Mouse (Mus musculus) MEL (cell line): ENCODE data around the gene Camta1. TPM values are rescaled to one million over a fixed set of nuclear protein-coding genes. Genes with fewer than 3 reads are reported as not detected.

Experiments used
- DNase-seq: peaks from one replicate; pipeline ENCODE4 v3.0.0; 2011; ENCODE audit warnings: low read depth, low spot score
- H3K27ac ChIP-seq: 2 replicates; pipeline ENCODE4 v1.5.1; 2012; ENCODE audit warnings: low read depth, mild to moderate bottlenecking, control low read depth, low read length, moderate library complexity; ENCODE audit not compliant: control insufficient read depth
- H3K27me3 ChIP-seq, 2 experiments: fragments of 150-350 bp in 1 of 2; sonication (generic) in 1 of 2; 2 replicates each; pipeline ENCODE4 v1.6.1; 2012; ENCODE audit warnings: low read length in 2 of 2, mild to moderate bottlenecking in 2 of 2, improper control_type of control experiment in 1 of 2, moderate library complexity in 1 of 2; ENCODE audit not compliant: insufficient read depth in 2 of 2, control insufficient read depth in 1 of 2
- H3K36me3 ChIP-seq, 2 experiments: 2 replicates each; pipeline ENCODE4 v1.6.1; 2012 to 2014; ENCODE audit warnings: low read length in 2 of 2, improper control_type of control experiment in 1 of 2, inconsistent platforms in 1 of 2, mild to moderate bottlenecking in 1 of 2; ENCODE audit not compliant: insufficient read depth in 2 of 2, control insufficient read depth in 1 of 2
- H3K4me1 ChIP-seq, 2 experiments: fragments of 150-350 bp in 1 of 2; sonication (generic) in 1 of 2; 2 replicates each; pipeline ENCODE4 v1.6.1; 2012; ENCODE audit warnings: low read length in 2 of 2, improper control_type of control experiment in 1 of 2, mild to moderate bottlenecking in 1 of 2; ENCODE audit not compliant: insufficient read depth in 2 of 2, control insufficient read depth in 1 of 2
- H3K4me3 ChIP-seq, 2 experiments: fragments of 150-350 bp in 1 of 2; sonication (generic) in 1 of 2; 2 replicates each; pipeline ENCODE4 v1.5.1; 2012; ENCODE audit warnings: low read depth in 2 of 2, low read length in 2 of 2, mild to moderate bottlenecking in 2 of 2, moderate library complexity in 2 of 2, control low read depth in 1 of 2, improper control_type of control experiment in 1 of 2; ENCODE audit not compliant: control insufficient read depth in 1 of 2, insufficient read depth in 1 of 2
- H3K79me2 ChIP-seq: 2 replicates; pipeline ENCODE4 v1.6.1; 2012; ENCODE audit warnings: mild to moderate bottlenecking, low read length, moderate library complexity; ENCODE audit not compliant: control insufficient read depth, poor library complexity, insufficient read depth
- H3K9ac ChIP-seq: 2 replicates; pipeline ENCODE4 v1.6.1; 2012; ENCODE audit warnings: low read depth, mild to moderate bottlenecking, control low read depth, low read length, moderate library complexity; ENCODE audit not compliant: control insufficient read depth, poor library complexity, severe bottlenecking
- H3K9me3 ChIP-seq: fragments of 150-350 bp; sonication (generic); replicated peaks from 2 replicates; pipeline ENCODE4 v1.6.1; 2012; ENCODE audit warnings: mild to moderate bottlenecking, low read length, improper control_type of control experiment, moderate library complexity; ENCODE audit not compliant: insufficient read depth
- CHD1 ChIP-seq: IDR thresholded peaks from 2 replicates; pipeline ENCODE4 v1.6.1; 2012; ENCODE audit warnings: low read depth, mild to moderate bottlenecking, inconsistent platforms, low read length, improper control_type of control experiment
- CTCF ChIP-seq, 3 experiments: IDR thresholded peaks in 2 of 3; conservative IDR thresholded peaks in 1 of 3; 2 replicates each; pipeline ENCODE4 v1.5.1; 2011 to 2012; ENCODE audit warnings: low read length in 3 of 3, low read depth in 2 of 3, mild to moderate bottlenecking in 2 of 3, improper control_type of control experiment in 1 of 3, inconsistent platforms in 1 of 3, mixed read lengths in 1 of 3, moderate library complexity in 1 of 3; ENCODE audit not compliant: control insufficient read depth in 1 of 3, insufficient read depth in 1 of 3, poor library complexity in 1 of 3, severe bottlenecking in 1 of 3
- ELF1 ChIP-seq: IDR thresholded peaks from 2 replicates; pipeline ENCODE4 v1.6.1; 2014; ENCODE audit warnings: low read depth, mild to moderate bottlenecking, inconsistent platforms, low read length, improper control_type of control experiment, moderate library complexity
- EP300 ChIP-seq, 2 experiments: IDR thresholded peaks; 2 replicates each; pipeline ENCODE4 v1.6.1; 2011; ENCODE audit warnings: improper control_type of control experiment in 2 of 2, low read length in 2 of 2, low read depth in 1 of 2, mild to moderate bottlenecking in 1 of 2
- GABPA ChIP-seq: IDR thresholded peaks from 2 replicates; pipeline ENCODE4 v1.6.1; 2012; ENCODE audit warnings: low read depth, mild to moderate bottlenecking, inconsistent platforms, low read length, improper control_type of control experiment, moderate library complexity
- GATA1 ChIP-seq: IDR thresholded peaks from 2 replicates; pipeline ENCODE4 v1.6.1; 2011; ENCODE audit warnings: low read depth, low read length, improper control_type of control experiment
- HCFC1 ChIP-seq: IDR thresholded peaks from 2 replicates; pipeline ENCODE4 v1.6.1; 2012; ENCODE audit warnings: low read depth, mild to moderate bottlenecking, inconsistent platforms, low read length, improper control_type of control experiment, moderate library complexity
- JUND ChIP-seq: IDR thresholded peaks from 2 replicates; pipeline ENCODE4 v1.6.1; 2011; ENCODE audit warnings: low read depth, mild to moderate bottlenecking, improper control_type of control experiment, low read length
- KAT2A ChIP-seq: conservative IDR thresholded peaks from 2 replicates; pipeline ENCODE4 v1.6.1; 2012; ENCODE audit warnings: low read depth, low read length, improper control_type of control experiment, inconsistent platforms
- MAFK ChIP-seq: IDR thresholded peaks from 2 replicates; pipeline ENCODE4 v1.6.1; 2011; ENCODE audit warnings: low read depth, mild to moderate bottlenecking, low read length, improper control_type of control experiment, borderline replicate concordance
- MAZ ChIP-seq: IDR thresholded peaks from 2 replicates; pipeline ENCODE4 v1.6.1; 2012; ENCODE audit warnings: low read depth, mild to moderate bottlenecking, inconsistent platforms, low read length, improper control_type of control experiment
- MYB ChIP-seq: IDR thresholded peaks from 2 replicates; pipeline ENCODE4 v1.6.1; 2011; ENCODE audit warnings: mild to moderate bottlenecking, low read depth, low read length, improper control_type of control experiment
- MYC ChIP-seq: IDR thresholded peaks from 2 replicates; pipeline ENCODE4 v1.6.1; 2011; ENCODE audit warnings: low read depth, mild to moderate bottlenecking, low read length, improper control_type of control experiment, moderate library complexity
- NRF1 ChIP-seq: IDR thresholded peaks from 2 replicates; pipeline ENCODE4 v1.6.1; 2014; ENCODE audit warnings: low read depth, mild to moderate bottlenecking, inconsistent platforms, low read length, improper control_type of control experiment, moderate library complexity; ENCODE audit not compliant: poor library complexity, insufficient read depth, severe bottlenecking
- POLR2A ChIP-seq, 2 experiments: IDR thresholded peaks; 2 replicates each; pipeline ENCODE4 v1.6.1; 2011 to 2012; ENCODE audit warnings: low read length in 2 of 2, mild to moderate bottlenecking in 2 of 2, control low read depth in 1 of 2, improper control_type of control experiment in 1 of 2, low read depth in 1 of 2, moderate library complexity in 1 of 2; ENCODE audit not compliant: control insufficient read depth in 1 of 2, insufficient read depth in 1 of 2, poor library complexity in 1 of 2
- POLR2AphosphoS2 ChIP-seq: IDR thresholded peaks from 2 replicates; pipeline ENCODE4 v1.6.1; 2011; ENCODE audit warnings: low read length, improper control_type of control experiment
- POLR2AphosphoS5 ChIP-seq: IDR thresholded peaks from 2 replicates; pipeline ENCODE4 v1.6.1; 2012; ENCODE audit warnings: low read depth, borderline replicate concordance, mild to moderate bottlenecking, inconsistent platforms, low read length, moderate library complexity, mixed read lengths
- RCOR1 ChIP-seq: IDR thresholded peaks from 2 replicates; pipeline ENCODE4 v1.6.1; 2012; ENCODE audit warnings: low read depth, mild to moderate bottlenecking, inconsistent platforms, low read length, improper control_type of control experiment
- SMC3 ChIP-seq: IDR thresholded peaks from 2 replicates; pipeline ENCODE4 v1.6.1; 2011; ENCODE audit warnings: low read depth, low read length, improper control_type of control experiment
- TBP ChIP-seq: IDR thresholded peaks from 2 replicates; pipeline ENCODE4 v1.8.0; 2011; ENCODE audit warnings: low read depth, low read length, improper control_type of control experiment
- TCF12 ChIP-seq: IDR thresholded peaks from 2 replicates; pipeline ENCODE4 v1.6.1; 2014; ENCODE audit warnings: low read depth, mild to moderate bottlenecking, inconsistent platforms, low read length, improper control_type of control experiment, moderate library complexity
- UBTF ChIP-seq: IDR thresholded peaks from 2 replicates; pipeline ENCODE4 v1.6.1; 2012; ENCODE audit warnings: low read depth, mild to moderate bottlenecking, inconsistent platforms, low read length, improper control_type of control experiment, moderate library complexity, borderline replicate concordance; ENCODE audit not compliant: insufficient read depth
- USF2 ChIP-seq, 2 experiments: IDR thresholded peaks; 2 replicates each; pipeline ENCODE4 v1.6.1; 2011 to 2012; ENCODE audit warnings: improper control_type of control experiment in 2 of 2, low read length in 2 of 2, borderline replicate concordance in 1 of 2, inconsistent platforms in 1 of 2, low read depth in 1 of 2, mild to moderate bottlenecking in 1 of 2; ENCODE audit not compliant: insufficient read depth in 1 of 2
- ZKSCAN1 ChIP-seq: IDR thresholded peaks from 2 replicates; pipeline ENCODE4 v1.6.1; 2012; ENCODE audit warnings: low read depth, mild to moderate bottlenecking, inconsistent platforms, low read length, improper control_type of control experiment, moderate library complexity
- polyA plus RNA-seq, 2 experiments: library from polyadenylated mRNA; stranded (reverse) in 1 of 2; unstranded in 1 of 2; fragments of >175 nt in 1 of 2; fragments of >200 nt in 1 of 2; gene quantifications; 2 replicates each; pipeline versions ENCODE4 v1.2.1 to v1.2.4; 2012; ENCODE audit warnings: low replicate concordance in 2 of 2, low read depth in 1 of 2; ENCODE audit not compliant: insufficient read length in 2 of 2, insufficient read depth in 1 of 2, missing spikeins in 1 of 2
- total RNA-seq: library from RNA; depleted of rRNA; stranded (reverse); fragments of 300-350 nt; gene quantifications from 2 replicates; pipeline ENCODE4 v1.2.3, GENCODE M21; 2012

Gene Camta1
- total and polyA plus RNA-seq, 3 experiments = 28.2 to 87.5 TPM; not detected in 1

- H3K9ac ChIP-seq = no peak overlapping the region
- H3K9me3 ChIP-seq = no peaks in the 10 kb centered on the region
- H3K4me1 ChIP-seq = no peaks in the 10 kb centered on the region
- no peaks in the 10 kb centered on the region for H3K36me3 ChIP-seq
- no peak overlapping the region for H3K27ac ChIP-seq
- no peak for TF ChIP-seq ELF1
- no peak for TF ChIP-seq CHD1
- TF ChIP-seq JUND = no peak
- no peak for TF ChIP-seq GATA1
- no peak for TF ChIP-seq MYB
- TF ChIP-seq MAZ = no peak
- TF ChIP-seq MAFK = no peak
- H3K4me3 ChIP-seq = no peak overlapping the region
- H3K27me3 ChIP-seq = no peaks in the 10 kb centered on the region
- no peaks in the 10 kb centered on the region for H3K79me2 ChIP-seq
- no peak for DNase-seq
These were observed 88.7 kb downstream of the Camta1 start for GRCm38 (mm10) chr4:151773007-151773406.

GRCm38 (mm10) chr4:151770697-151771096 is 91.0 kb downstream of the Camta1 start:
- Histone ChIP-seq H3K27ac (no peak overlapping the region), H3K27me3 (no peaks in the 10 kb centered on the region), H3K9ac (no peak overlapping the region), H3K36me3 (no peaks in the 10 kb centered on the region), H3K79me2 (no peaks in the 10 kb centered on the region), H3K9me3 (no peaks in the 10 kb centered on the region), H3K4me1 (no peaks in the 10 kb centered on the region), H3K4me3 (no peak overlapping the region)
- no peak for TF ChIP-seq GABPA
- TF ChIP-seq CTCF (IDR thresholded peaks at IDR 0.05 in 2 of 3, conservative IDR thresholded peaks at IDR 0.05 in 1 of 3; ENCODE audit: control insufficient read depth in 1 of 3, insufficient read depth in 1 of 3, low read depth in 2 of 3, low read length in 3 of 3, poor library complexity in 1 of 3, severe bottlenecking in 1 of 3) = no peak
- peak; percentile 84 for TF ChIP-seq RCOR1
- DNase-seq = peak; percentile 13

- no peaks in the 10 kb centered on the region for H3K9me3 ChIP-seq
- TF ChIP-seq GABPA = no peak
- TF ChIP-seq TCF12 = no peak
- TF ChIP-seq POLR2AphosphoS2 = no peak
- no peak for TF ChIP-seq POLR2A (IDR thresholded peaks at IDR 0.05; ENCODE audit: control insufficient read depth in 1 of 2, insufficient read depth in 1 of 2, low read depth in 1 of 2, low read length in 2 of 2, poor library complexity in 1 of 2)
- no peak for TF ChIP-seq MYC
- TF ChIP-seq HCFC1 = no peak
- TF ChIP-seq UBTF = no peak
- no peak for TF ChIP-seq NRF1
- TF ChIP-seq CHD1 = no peak
- TF ChIP-seq USF2 (IDR thresholded peaks at IDR 0.05; ENCODE audit: borderline replicate concordance in 1 of 2, insufficient read depth in 1 of 2, low read depth in 1 of 2, low read length in 2 of 2) = no peak
- no peak for TF ChIP-seq KAT2A
- no peak for TF ChIP-seq TBP
- TF ChIP-seq ZKSCAN1 = no peak
- no peak for TF ChIP-seq EP300 (IDR thresholded peaks at IDR 0.05; ENCODE audit: low read depth in 1 of 2, low read length in 2 of 2)
- no peak for TF ChIP-seq GATA1
- TF ChIP-seq POLR2AphosphoS5 = no peak
- TF ChIP-seq SMC3 = no peak
- no peak for TF ChIP-seq CTCF (IDR thresholded peaks at IDR 0.05 in 2 of 3, conservative IDR thresholded peaks at IDR 0.05 in 1 of 3; ENCODE audit: control insufficient read depth in 1 of 3, insufficient read depth in 1 of 3, low read depth in 2 of 3, low read length in 3 of 3, poor library complexity in 1 of 3, severe bottlenecking in 1 of 3)
- no peak for TF ChIP-seq MAZ
- no peak overlapping the region for H3K9ac ChIP-seq
- no peaks in the 10 kb centered on the region for H3K4me1 ChIP-seq
- H3K27ac ChIP-seq = no peak overlapping the region
- DNase-seq = no peak
- no peaks in the 10 kb centered on the region for H3K79me2 ChIP-seq
- H3K27me3 ChIP-seq = no peaks in the 10 kb centered on the region
- H3K36me3 ChIP-seq = no peaks in the 10 kb centered on the region
- H3K4me3 ChIP-seq = no peak overlapping the region
These were observed 93.9 kb downstream of the Camta1 start for GRCm38 (mm10) chr4:151767786-151768185.
